Mouse (Mus musculus) myocyte (in vitro differentiated cells): ENCODE data around the gene Ccdc174. TPM values are rescaled to one million over a fixed set of nuclear protein-coding genes. Genes with fewer than 3 reads are reported as not detected.
A peak's percentile ranks its signal among the peaks of the same experiment; 100 is the strongest.
"Not testable (repeated sequence)": the region's sequence is repeated elsewhere in the genome, so short reads cannot be mapped to it uniquely, and the experiment has no call there.

Experiments used
- H3K27me3 ChIP-seq: one replicate; pipeline ENCODE4 v1.6.1; 2011; ENCODE audit not compliant: control insufficient read depth, insufficient read depth, insufficient read length
- H3K36me3 ChIP-seq: one replicate; pipeline ENCODE4 v1.6.1; 2011; ENCODE audit not compliant: control insufficient read depth, insufficient read depth
- H3K4me2 ChIP-seq: one replicate; pipeline ENCODE4 v1.6.1; 2011; ENCODE audit warnings: low read depth, control low read depth
- H3K4me3 ChIP-seq: one replicate; pipeline ENCODE4 v1.5.1; 2011; ENCODE audit warnings: mild to moderate bottlenecking, control low read depth, moderate library complexity
- H3K79me2 ChIP-seq: one replicate; pipeline ENCODE4 v1.6.1; 2011; ENCODE audit not compliant: control insufficient read depth, insufficient read depth
- H3ac ChIP-seq: one replicate; pipeline ENCODE4 v1.6.1; 2011; ENCODE audit not compliant: control insufficient read depth, insufficient read length
- CEBPB ChIP-seq: IDR thresholded peaks from 2 replicates; pipeline ENCODE4 v1.6.1; 2011; ENCODE audit warnings: mild to moderate bottlenecking, moderate library complexity; ENCODE audit not compliant: poor library complexity, insufficient read depth, severe bottlenecking
- E2F4 ChIP-seq: IDR thresholded peaks from one replicate; pipeline ENCODE4 v1.6.1; 2011; ENCODE audit warnings: mild to moderate bottlenecking, control low read depth, moderate library complexity; ENCODE audit not compliant: insufficient read depth
- MAX ChIP-seq: IDR thresholded peaks from one replicate; pipeline ENCODE4 v1.6.1; 2011; ENCODE audit warnings: low read depth, mild to moderate bottlenecking, control low read depth
- MYOD1 ChIP-seq, 3 experiments: IDR thresholded peaks; one replicate each; pipeline ENCODE4 v1.6.1; 2011; ENCODE audit warnings: control low read depth in 2 of 3, low read depth in 2 of 3, mild to moderate bottlenecking in 2 of 3, moderate library complexity in 1 of 3; ENCODE audit not compliant: insufficient read length in 2 of 3, control insufficient read depth in 1 of 3
- MYOG ChIP-seq, 3 experiments: IDR thresholded peaks; one replicate each; pipeline ENCODE4 v1.6.1; 2011; ENCODE audit warnings: control low read depth in 2 of 3, low read depth in 2 of 3, mild to moderate bottlenecking in 2 of 3; ENCODE audit not compliant: insufficient read length in 2 of 3, control insufficient read depth in 1 of 3, insufficient read depth in 1 of 3
- POLR2A ChIP-seq: IDR thresholded peaks from one replicate; pipeline ENCODE4 v1.6.1; 2011; ENCODE audit warnings: low read depth, mild to moderate bottlenecking, control low read depth, moderate library complexity; ENCODE audit not compliant: insufficient read length
- POLR2AphosphoS2 ChIP-seq: IDR thresholded peaks from one replicate; pipeline ENCODE4 v1.6.1; 2011; ENCODE audit warnings: low read depth, control low read depth; ENCODE audit not compliant: insufficient read length
- REST ChIP-seq: IDR thresholded peaks from one replicate; pipeline ENCODE4 v1.6.1; 2011; ENCODE audit warnings: mild to moderate bottlenecking, control low read depth, moderate library complexity; ENCODE audit not compliant: insufficient read depth, insufficient read length
- SRF ChIP-seq: IDR thresholded peaks from one replicate; pipeline ENCODE4 v1.6.1; 2011; ENCODE audit warnings: low read depth; ENCODE audit not compliant: control insufficient read depth, insufficient read length
- TCF12 ChIP-seq: IDR thresholded peaks from one replicate; pipeline ENCODE4 v1.6.1; 2011; ENCODE audit warnings: mild to moderate bottlenecking, control low read depth; ENCODE audit not compliant: poor library complexity, insufficient read depth, severe bottlenecking
- TCF3 ChIP-seq: IDR thresholded peaks from one replicate; pipeline ENCODE4 v1.6.1; 2011; ENCODE audit warnings: low read depth, control low read depth; ENCODE audit not compliant: insufficient read length
- USF1 ChIP-seq: IDR thresholded peaks from one replicate; pipeline ENCODE4 v1.6.1; 2011; ENCODE audit warnings: low read depth, mild to moderate bottlenecking, control low read depth, moderate library complexity
- polyA plus RNA-seq: library from polyadenylated mRNA; unstranded; fragments of >200 nt; fragmentation: generic; extraction: Trizol; gene quantifications from one replicate; pipeline ENCODE4 v1.2.1, GENCODE M21; 2012; ENCODE audit warnings: missing spikeins

Gene Ccdc174
- polyA plus RNA-seq, 1 experiment, result 6.5 TPM

DNA sequence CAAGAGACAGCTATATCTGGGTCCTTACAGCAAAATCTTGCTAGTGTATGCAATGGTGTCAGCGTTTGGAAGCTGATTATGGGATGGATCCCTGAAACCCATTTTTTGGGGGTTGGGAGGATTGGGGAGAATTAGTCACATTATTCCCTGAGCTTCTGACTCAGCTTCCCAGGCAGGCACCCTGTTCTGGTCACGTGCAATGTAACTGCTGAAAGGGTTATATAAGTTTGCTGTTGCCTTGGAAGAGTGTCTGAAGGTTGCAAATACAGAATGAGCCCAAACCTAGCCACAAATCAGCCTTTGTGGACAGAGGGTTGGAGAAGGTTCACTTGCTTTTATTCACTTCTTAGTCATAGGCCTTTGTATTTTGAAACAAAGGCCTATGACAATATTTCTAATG is 13.9 kb downstream of the Ccdc174 start:
- TF ChIP-seq MYOG (IDR thresholded peaks at IDR 0.05; ENCODE audit: control insufficient read depth in 1 of 3, insufficient read depth in 1 of 3, insufficient read length in 2 of 3, low read depth in 2 of 3) (no peak), REST (no peak), MAX (no peak), SRF (no peak), MYOD1 (IDR thresholded peaks at IDR 0.05; ENCODE audit: control insufficient read depth in 1 of 3, insufficient read length in 2 of 3, low read depth in 2 of 3) (no peak), POLR2A (no peak), TCF12 (no peak), CEBPB (no peak), POLR2AphosphoS2 (no peak), TCF3 (no peak), USF1 (no peak), E2F4 (no peak)
- Histone ChIP-seq H3K27me3 (no peaks in the 10 kb centered on the region), H3K4me3 (no peak overlapping the region), H3ac (no peak overlapping the region), H3K79me2 (no peaks in the 10 kb centered on the region), H3K4me2 (no peak overlapping the region), H3K36me3 (peaks cover 57% of the 10 kb centered on the region)

DNA sequence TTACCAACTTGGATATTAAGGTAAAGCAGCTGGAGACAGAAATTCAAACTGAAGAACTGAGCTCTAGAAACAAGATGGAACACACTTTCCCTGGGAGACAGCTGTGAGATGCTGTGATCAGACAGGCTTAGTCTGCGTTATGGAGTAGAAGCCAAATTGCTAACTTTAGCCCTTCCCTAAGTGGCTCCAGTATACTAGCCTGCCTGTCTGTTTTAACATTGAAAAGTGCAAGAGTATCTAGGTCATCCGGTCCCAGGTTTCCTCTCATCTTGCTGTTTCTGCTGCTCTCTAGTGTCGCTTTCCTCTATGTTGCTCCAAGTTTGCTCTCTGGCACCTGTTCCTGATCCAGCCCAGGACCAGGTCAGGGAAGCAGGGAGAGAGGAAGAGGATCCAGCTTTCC is 18.9 kb downstream of the Ccdc174 start:
- no peak for TF ChIP-seq REST
- no peak for TF ChIP-seq MYOD1 (IDR thresholded peaks at IDR 0.05; ENCODE audit: control insufficient read depth in 1 of 3, insufficient read length in 2 of 3, low read depth in 2 of 3)
- no peak for TF ChIP-seq TCF12
- TF ChIP-seq USF1, result no peak
- TF ChIP-seq MYOG (IDR thresholded peaks at IDR 0.05; ENCODE audit: control insufficient read depth in 1 of 3, insufficient read depth in 1 of 3, insufficient read length in 2 of 3, low read depth in 2 of 3), result no peak
- TF ChIP-seq MAX, result no peak
- Histone ChIP-seq H3K79me2 (no peaks in the 10 kb centered on the region), H3ac (no peak overlapping the region), H3K27me3 (no peaks in the 10 kb centered on the region), H3K4me2 (no peak overlapping the region), H3K4me3 (no peak overlapping the region), H3K36me3 (peaks cover 61% of the 10 kb centered on the region)

DNA sequence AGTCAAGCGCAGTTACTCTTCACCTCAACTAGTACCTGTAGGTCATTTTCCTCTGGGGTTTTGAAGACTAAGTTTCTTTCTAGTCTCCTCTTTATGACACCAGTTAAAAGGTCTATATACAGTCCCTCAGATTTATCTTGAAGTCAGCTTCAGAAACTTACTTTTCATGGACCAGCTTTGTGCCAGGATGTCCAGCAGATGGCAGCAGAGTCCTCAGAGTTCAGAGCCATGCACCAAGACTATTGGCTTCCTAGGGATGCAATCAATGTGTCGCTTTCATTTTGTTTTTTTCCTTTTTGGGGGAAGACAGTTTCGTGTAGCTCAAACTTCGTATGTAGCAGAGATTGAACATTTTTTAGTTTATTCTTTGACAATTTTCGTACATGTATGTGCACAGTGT is 23.7 kb downstream of the Ccdc174 start:
- no peaks in the 10 kb centered on the region for H3K27me3 ChIP-seq
- H3K79me2 ChIP-seq, result no peaks in the 10 kb centered on the region
- H3K36me3 ChIP-seq, result peaks cover 45% of the 10 kb centered on the region
- H3K4me2 ChIP-seq, result no peak overlapping the region
- H3ac ChIP-seq, result no peak overlapping the region
- no peak overlapping the region for H3K4me3 ChIP-seq
- TF ChIP-seq SRF, result no peak
- no peak for TF ChIP-seq MYOG (IDR thresholded peaks at IDR 0.05; ENCODE audit: control insufficient read depth in 1 of 3, insufficient read depth in 1 of 3, insufficient read length in 2 of 3, low read depth in 2 of 3)
- TF ChIP-seq POLR2A, result no peak
- TF ChIP-seq E2F4, result no peak
- TF ChIP-seq MAX, result no peak

DNA sequence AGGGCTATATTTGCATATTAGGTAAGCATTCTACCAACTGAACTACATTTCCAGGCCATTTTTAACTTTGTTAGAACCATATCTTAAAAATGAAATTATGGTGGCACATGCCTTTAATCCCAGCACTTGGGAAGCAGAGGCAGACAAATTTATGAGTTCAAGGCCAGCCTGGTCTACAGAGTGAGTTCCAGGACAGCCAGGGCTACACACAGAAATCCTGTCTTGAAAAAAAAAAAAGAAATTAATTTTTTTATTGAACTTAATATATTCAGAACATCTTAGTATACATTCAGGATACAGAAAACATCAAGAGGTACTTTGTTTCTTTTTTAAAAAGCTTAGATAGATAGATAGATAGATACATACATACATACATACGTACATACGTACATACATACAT is 24.7 kb downstream of the Ccdc174 start, which contains the start of gene 4930590J08Rik:
Gene 4930590J08Rik (plus strand): TSS at position 301 of the 400 bp plus-strand sequence.
- H3K36me3 ChIP-seq, result peaks cover 36% of the 10 kb centered on the region
- not testable (repeated sequence) for H3K79me2 ChIP-seq, H3K4me2 ChIP-seq, H3K27me3 ChIP-seq, H3K4me3 ChIP-seq, H3ac ChIP-seq

DNA sequence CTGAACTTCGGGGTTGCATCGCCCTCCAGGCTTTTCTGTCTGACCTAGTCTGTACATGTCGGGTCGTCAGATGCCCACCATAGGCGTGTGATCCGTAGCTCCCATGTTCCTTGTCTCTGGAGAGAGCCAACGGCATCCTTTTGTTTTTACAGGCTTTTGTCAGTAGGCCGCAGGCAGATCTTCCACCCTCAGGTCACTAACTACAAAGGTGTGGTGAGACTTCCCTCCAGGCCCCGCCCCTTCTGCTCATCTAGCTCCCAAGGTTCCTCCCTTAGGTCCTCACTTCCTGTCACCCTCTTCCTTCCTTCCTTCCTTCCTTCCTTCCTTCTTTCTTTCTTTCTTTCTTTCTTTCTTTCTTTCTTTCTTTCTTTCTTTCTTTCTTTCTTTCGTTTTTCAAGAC is 36.2 kb downstream of the Ccdc174 start:
- H3K4me2 ChIP-seq, result no peak overlapping the region
- peaks cover 16% of the 10 kb centered on the region for H3K27me3 ChIP-seq
- TF ChIP-seq SRF (no peak), CEBPB (no peak), USF1 (no peak)
- no peaks in the 10 kb centered on the region for H3K79me2 ChIP-seq
- H3ac ChIP-seq, result no peak overlapping the region
- no peak overlapping the region for H3K4me3 ChIP-seq
- H3K36me3 ChIP-seq, result no peaks in the 10 kb centered on the region

DNA sequence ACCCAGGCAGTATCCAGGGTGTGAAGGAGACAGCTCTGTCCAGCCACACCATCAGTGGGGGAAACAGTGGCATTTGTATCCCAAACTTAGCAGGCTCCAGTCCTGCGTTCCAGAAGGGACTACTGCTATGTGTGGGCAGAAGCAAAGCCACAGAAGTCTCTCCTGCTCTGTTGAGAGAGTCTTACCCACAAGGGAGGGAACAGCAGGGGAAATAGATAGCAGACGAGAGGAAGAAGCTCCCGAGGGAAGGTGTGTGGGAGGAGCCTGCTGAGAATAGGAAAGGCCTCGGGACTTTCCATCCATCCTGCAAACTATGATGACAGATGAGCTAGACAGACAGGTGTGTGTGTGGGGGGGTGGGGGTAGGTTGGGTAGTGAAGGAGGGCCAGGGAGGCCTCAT is 39.4 kb downstream of the Ccdc174 start:
- TF ChIP-seq E2F4, result no peak
- peak in 1 of 3 experiments; percentile 11 for TF ChIP-seq MYOD1 (IDR thresholded peaks at IDR 0.05; ENCODE audit: control insufficient read depth in 1 of 3, insufficient read length in 2 of 3, low read depth in 2 of 3)
- H3K4me3 ChIP-seq, result no peak overlapping the region

More for the DNA sequence above, 39.4 kb downstream of the Ccdc174 start:
- H3ac ChIP-seq, result no peak overlapping the region
- no peaks in the 10 kb centered on the region for H3K36me3 ChIP-seq
- H3K4me2 ChIP-seq, result no peak overlapping the region
- H3K27me3 ChIP-seq, result peaks cover 24% of the 10 kb centered on the region
- no peaks in the 10 kb centered on the region for H3K79me2 ChIP-seq
